In genomic region chr15:82379871-82380713, GRCm38 (mm10) we compare ENCODE assay signal across 8 mouse cellular contexts. TPM values are rescaled to one million over a fixed set of nuclear protein-coding genes. Genes with fewer than 3 reads are reported as not detected.
DNase-seq lines count a peak whose midpoint lies in the region; ATAC-seq and TF ChIP-seq lines count a peak whose summit lies in the region.

TSS of gene Cyp2d22 (minus strand) at chr15:82380260.

- peak; percentile 29 for DNase-seq in CH12.LX (ENCODE audit: extremely low read depth)
- DNase-seq in adrenal gland, adult 8-10 months = peak; percentile 66
- DNase-seq in embryonic facial prominence, embryonic 14.5 days (ENCODE audit: low spot score) = peak; percentile 85
- peak; percentile 79 for DNase-seq in kidney, postnatal 10 days
- peak; percentile 69 for DNase-seq in lung, embryonic 14.5 days
- DNase-seq in urinary bladder, postnatal 36 days (ENCODE audit: low spot score in 2 of 2) = peak; percentile 26 to 57

- H3K36me3 ChIP-seq in CH12.LX (replicated peaks in 1 of 2; ENCODE audit: control insufficient read depth in 1 of 2, insufficient read depth in 1 of 2, low read length in 1 of 2) = no peaks in the 10 kb centered on the region
- no peaks in the 10 kb centered on the region for H3K36me3 ChIP-seq in embryonic facial prominence, embryonic 14.5 days (ENCODE audit: control insufficient read depth, insufficient read depth, low read length)
- H3K36me3 ChIP-seq in heart, embryonic 15.5 days = no peaks in the 10 kb centered on the region
- no peaks in the 10 kb centered on the region for H3K36me3 ChIP-seq in lung, embryonic 14.5 days (ENCODE audit: insufficient read depth)

- H3K27me3 ChIP-seq in CH12.LX (replicated peaks) = peaks cover 93% of the 10 kb centered on the region
- H3K27me3 ChIP-seq in embryonic facial prominence, embryonic 14.5 days (replicated peaks; ENCODE audit: control insufficient read depth, insufficient read depth, low read length) = no peaks in the 10 kb centered on the region
- no peaks in the 10 kb centered on the region for H3K27me3 ChIP-seq in heart, embryonic 15.5 days
- H3K27me3 ChIP-seq in lung, embryonic 14.5 days (ENCODE audit: insufficient read depth, low read length) = no peaks in the 10 kb centered on the region

- no peaks in the 10 kb centered on the region for H3K9me3 ChIP-seq in CH12.LX (replicated peaks; ENCODE audit: low read length)
- H3K9me3 ChIP-seq in embryonic facial prominence, embryonic 14.5 days (ENCODE audit: control insufficient read depth, low read length) = no peaks in the 10 kb centered on the region
- H3K9me3 ChIP-seq in heart, embryonic 15.5 days (replicated peaks) = no peaks in the 10 kb centered on the region
- no peaks in the 10 kb centered on the region for H3K9me3 ChIP-seq in lung, embryonic 14.5 days (ENCODE audit: low read depth, low read length)

- in situ Hi-C loops in CH12.LX (cut with MboI; ENCODE audit: low pct_ligation_motif_present, low pct_unique_long_range_greater_than_20kb, low sequenced_read_pairs) = no loop called here

- no peak for TF ChIP-seq EP300 in CH12.LX (IDR thresholded peaks at IDR 0.05; ENCODE audit: low read length)

- TF ChIP-seq POLR2A in CH12.LX (IDR thresholded peaks at IDR 0.05; ENCODE audit: low read depth, low read length) = no peak

- peaks cover 6 to 13% of the 10 kb centered on the region in 2 experiments for H3K4me1 ChIP-seq in CH12.LX (ENCODE audit: control insufficient read depth in 1 of 2, insufficient read depth in 2 of 2)
- peaks cover 22% of the 10 kb centered on the region for H3K4me1 ChIP-seq in embryonic facial prominence, embryonic 14.5 days (ENCODE audit: control insufficient read depth, insufficient read depth, low read length)
- peaks cover 41% of the 10 kb centered on the region for H3K4me1 ChIP-seq in heart, embryonic 15.5 days (replicated peaks)
- peaks cover 3% of the 10 kb centered on the region; the same call in 1 of the 2 replicates for H3K4me1 ChIP-seq in lung, embryonic 14.5 days (ENCODE audit: insufficient read depth)

- dilution Hi-C loops in CH12.LX (cut with MboI; ENCODE audit: extremely low pct_ligation_motif_present, extremely low pct_unique_long_range_greater_than_20kb, low sequenced_read_pairs) = no loop called here

- no peak for TF ChIP-seq RAD21 in CH12.LX (IDR thresholded peaks at IDR 0.05; ENCODE audit: low read depth, low read length)

- no peak within 1 kb of the TSS for H3K27ac ChIP-seq in CH12.LX (ENCODE audit: insufficient read depth, low read depth)
- H3K27ac ChIP-seq in embryonic facial prominence, embryonic 14.5 days (replicated peaks; ENCODE audit: low read depth, low read length) = peak within 1 kb of the TSS; percentile 84
- peak within 1 kb of the TSS; percentile 89 for H3K27ac ChIP-seq in heart, embryonic 15.5 days
- H3K27ac ChIP-seq in lung, embryonic 14.5 days (ENCODE audit: low read depth) = peak within 1 kb of the TSS; percentile 68; the same call in 1 of the 2 replicates

- 2% methylated on average over 17 of the region's 24 CpGs for WGBS in embryonic facial prominence, embryonic 14.5 days
- WGBS in heart, embryonic 15.5 days = 2% methylated on average over 18 of the region's 24 CpGs
- 1% methylated on average over 18 of the region's 24 CpGs for WGBS in lung, embryonic 14.5 days

- peak; percentile 82 for ATAC-seq in embryonic facial prominence, embryonic 14.5 days (ENCODE audit: low read depth)
- peak; percentile 62 for ATAC-seq in heart, embryonic 15.5 days (replicated peaks; ENCODE audit: insufficient number of reproducible peaks, insufficient read depth, low FRiP score, low read depth)
- peak; percentile 72 for ATAC-seq in lung, embryonic 14.5 days (ENCODE audit: insufficient read depth)
- peak; percentile 52 for ATAC-seq in neutrophil, adult 5-6 weeks (ENCODE audit: extremely low read depth, insufficient number of reproducible peaks, low FRiP score, poor library complexity, severe bottlenecking)

- H3K4me3 ChIP-seq in CH12.LX (replicated peaks in 1 of 3; ENCODE audit: low read depth in 2 of 3, low read length in 2 of 3, poor library complexity in 1 of 3) = peak within 1 kb of the TSS in 2 of 3 experiments; percentile 39 to 48
- peak within 1 kb of the TSS; percentile 50 for H3K4me3 ChIP-seq in embryonic facial prominence, embryonic 14.5 days (ENCODE audit: low read depth, low read length)
- peak within 1 kb of the TSS; percentile 60 for H3K4me3 ChIP-seq in heart, embryonic 15.5 days
- H3K4me3 ChIP-seq in lung, embryonic 14.5 days (ENCODE audit: low read depth, low read length) = peak within 1 kb of the TSS; percentile 42

- no peaks in the 10 kb centered on the region for H3K79me2 ChIP-seq in CH12.LX (replicated peaks; ENCODE audit: control insufficient read depth, extremely low read depth, insufficient read depth, poor library complexity, severe bottlenecking)

- no peak for TF ChIP-seq CTCF in CH12.LX (conservative IDR thresholded peaks at IDR 0.05 in 1 of 2, IDR thresholded peaks at IDR 0.05 in 1 of 2; ENCODE audit: low read depth in 2 of 2, low read length in 2 of 2)
- no peak for TF ChIP-seq CTCF in lung, embryonic 14.5 days (IDR thresholded peaks at IDR 0.05; ENCODE audit: low read depth)

- no peak within 1 kb of the TSS; the same call in 1 of the 2 replicates for H3K9ac ChIP-seq in CH12.LX (ENCODE audit: insufficient read depth, low read depth)
- H3K9ac ChIP-seq in embryonic facial prominence, embryonic 14.5 days (ENCODE audit: low read depth, low read length) = peak within 1 kb of the TSS; percentile 72
- H3K9ac ChIP-seq in heart, embryonic 15.5 days = peak within 1 kb of the TSS; percentile 65
- peak within 1 kb of the TSS; percentile 49 for H3K9ac ChIP-seq in lung, embryonic 14.5 days

- H3K4me2 ChIP-seq in CH12.LX (ENCODE audit: insufficient read depth, low read depth, poor library complexity, severe bottlenecking) = peak within 1 kb of the TSS; percentile 82
- H3K4me2 ChIP-seq in embryonic facial prominence, embryonic 14.5 days (ENCODE audit: low read depth, low read length) = peak within 1 kb of the TSS; percentile 69
- peak within 1 kb of the TSS; percentile 82 for H3K4me2 ChIP-seq in heart, embryonic 15.5 days
- H3K4me2 ChIP-seq in lung, embryonic 14.5 days = peak within 1 kb of the TSS; percentile 65

TF ChIP-seq in CH12.LX, 34 proteins besides CTCF, POLR2A, EP300 and RAD21:
- TF ChIP-seq ZMIZ1 (IDR thresholded peaks at IDR 0.05; ENCODE audit: low read depth, low read length) (no peak), MAZ (IDR thresholded peaks at IDR 0.05; ENCODE audit: low read depth, low read length) (0 out of 2 replicates have a peak, but pooled peaks have one; percentile 9)

RNA-seq across cellular contexts. Expression of gene Cyp2d22, which starts in this region (rescaled TPM):
- total RNA-seq in CH12.LX (2012; rRNA removed) = 0.21 and 0.42 TPM in 2 replicates
- total RNA-seq in CH12.LX (2014; rRNA removed) = 0.24 TPM in 1 of 2 replicates, not detected in the other
- 0.08 TPM in 1 of 2 replicates, not detected in the other for polyA plus RNA-seq in CH12.LX (2012; ENCODE audit: insufficient read length, low read depth)
- total RNA-seq in adrenal gland, adult 8-10 months (2022) = 10 to 100 TPM; 42.2 to 46.6 (median 45.6) TPM
- 5.4 and 5.6 TPM in 2 replicates for polyA plus RNA-seq in embryonic facial prominence, embryonic 14.5 days (2014; fragmentation: Nextera tagmentation; extraction: Ambion mirVana)
- 12.3 and 14.2 TPM in 2 replicates for polyA plus RNA-seq in heart, embryonic 15.5 days (2015; fragmentation: Nextera tagmentation; extraction: Ambion mirVana)
- 4.1 and 5.5 TPM in 2 replicates for polyA plus RNA-seq in lung, embryonic 14.5 days (2014; fragmentation: Nextera tagmentation; extraction: Ambion mirVana)
- total RNA-seq in neutrophil, adult 5-6 weeks (2017) = 2.2 and 4.7 TPM in 2 replicates

Comparison
In these comparisons a context has a peak if more than half of its experiments do, and no peak if none do; other contexts are left out.
1. Peak in DNase-seq, H3K4me3 ChIP-seq and H3K4me2 ChIP-seq in CH12.LX; RNA of the gene not detected or under 1 TPM.
2. DNase-seq: peak in every context shown above with its lines; median percentile 85 in embryonic facial prominence, embryonic 14.5 days; 79 in kidney, postnatal 10 days; 69 in lung, embryonic 14.5 days; 66 in adrenal gland, adult 8-10 months; 42 in urinary bladder, postnatal 36 days; 29 in CH12.LX.